Mouse (Mus musculus) G1E (cell line): ENCODE measurements around the gene Tmeff2.

Source experiments
- CTCF ChIP-seq: IDR thresholded peaks from 2 replicates; pipeline ENCODE4 v1.5.1; 2012; ENCODE audit warnings: low read depth, low read length, inconsistent platforms, mixed read lengths
- GATA1 ChIP-seq: IDR thresholded peaks from 2 replicates; pipeline ENCODE4 v1.6.1; 2012; ENCODE audit warnings: borderline replicate concordance, low read length, inconsistent platforms, mixed read lengths
- GATA2 ChIP-seq: IDR thresholded peaks from 2 replicates; pipeline ENCODE4 v1.6.1; 2012; ENCODE audit warnings: low read depth, low read length, inconsistent platforms, borderline replicate concordance
- TAL1 ChIP-seq: conservative IDR thresholded peaks from 2 replicates; pipeline ENCODE4 v1.6.1; 2012; ENCODE audit warnings: low read depth, low read length, inconsistent platforms, mixed read lengths

DNA sequence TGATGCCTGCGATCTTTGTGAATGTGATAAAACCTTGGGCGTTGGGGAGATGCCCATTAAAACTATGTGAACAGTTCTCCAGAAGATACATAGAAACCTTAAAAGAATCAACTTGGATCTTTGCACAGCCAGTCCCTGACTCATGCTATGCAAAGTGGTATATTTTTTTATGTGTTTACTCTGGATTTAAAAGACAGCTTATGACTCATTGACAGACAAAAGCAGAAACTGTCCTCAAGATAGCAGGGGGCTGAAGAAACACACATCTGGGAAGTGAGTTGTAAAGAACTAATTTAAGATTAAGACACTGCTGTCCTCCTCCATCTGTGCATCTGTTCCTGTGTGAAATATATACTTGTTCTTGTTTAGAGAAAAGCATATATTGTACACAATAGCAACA is 38.9 kb upstream of the Tmeff2 start:
- TF ChIP-seq CTCF (no peak), GATA1 (no peak), TAL1 (no peak), GATA2 (no peak)
